Mouse (Mus musculus) embryonic facial prominence, embryonic 15.5 days (tissue): ENCODE data around the gene Peli2. TPM values are rescaled to one million over a fixed set of nuclear protein-coding genes. Genes with fewer than 3 reads are reported as not detected.

ENCODE experiments used
- ATAC-seq: fragments of 200-750 bp; cut with Nextera tagmentation; 2 replicates; pipeline ENCODE4 v1.8.0; 2017; ENCODE audit warnings: low read depth, moderate TSS enrichment; ENCODE audit not compliant: insufficient number of reproducible peaks, low FRiP score, low TSS enrichment
- H3K27ac ChIP-seq: fragments of 300-500 bp; sonication (generic); replicated peaks from 2 replicates; pipeline ENCODE4 v1.5.1; 2015; ENCODE audit warnings: mild to moderate bottlenecking, inconsistent platforms
- H3K27me3 ChIP-seq: fragments of 300-500 bp; sonication (generic); 2 replicates; pipeline ENCODE4 v1.6.1; 2015; ENCODE audit warnings: inconsistent platforms
- H3K36me3 ChIP-seq: fragments of 300-500 bp; sonication (generic); 2 replicates; pipeline ENCODE4 v1.6.1; 2015; ENCODE audit warnings: mild to moderate bottlenecking, inconsistent platforms
- H3K4me1 ChIP-seq: fragments of 300-500 bp; sonication (generic); 2 replicates; pipeline ENCODE4 v1.6.1; 2015; ENCODE audit warnings: inconsistent platforms
- H3K4me2 ChIP-seq: fragments of 300-500 bp; sonication (generic); replicated peaks from 2 replicates; pipeline ENCODE4 v1.6.1; 2015; ENCODE audit warnings: mild to moderate bottlenecking, inconsistent platforms
- H3K4me3 ChIP-seq: fragments of 300-500 bp; sonication (generic); replicated peaks from 2 replicates; pipeline ENCODE4 v1.5.1; 2015; ENCODE audit warnings: mild to moderate bottlenecking, inconsistent platforms
- H3K9ac ChIP-seq: fragments of 300-500 bp; sonication (generic); 2 replicates; pipeline ENCODE4 v1.6.1; 2015; ENCODE audit warnings: inconsistent platforms
- H3K9me3 ChIP-seq: fragments of 300-500 bp; sonication (generic); replicated peaks from 2 replicates; pipeline ENCODE4 v1.6.1; 2016; ENCODE audit warnings: inconsistent platforms
- WGBS: fragments of 180-500 bp; shearing (Covaris S2); methylation state at CpG from one replicate; pipeline ENCODE4 v1.1.7; 2015; 5-methylcytosine and 5-hydroxymethylcytosine counted together
- polyA plus RNA-seq: library from polyadenylated mRNA; unstranded; fragments of >200 nt; fragmentation: Nextera tagmentation; extraction: Ambion mirVana; gene quantifications from 2 replicates; pipeline ENCODE4 v1.2.1, GENCODE M21; 2015

Peli2 gene
- polyA plus RNA-seq, 1 experiment from 2014 or later = 7.1 TPM

GRCm38 (mm10) chr14:48254696-48255095 is 134.1 kb downstream of the Peli2 start:
- ATAC-seq = no peak
- Histone ChIP-seq H3K36me3 (no peaks in the 10 kb centered on the region), H3K9ac (no peak overlapping the region), H3K27ac (no peak overlapping the region), H3K4me1 (no peaks in the 10 kb centered on the region), H3K4me2 (no peak overlapping the region), H3K9me3 (no peaks in the 10 kb centered on the region), H3K27me3 (no peaks in the 10 kb centered on the region), H3K4me3 (no peak overlapping the region)
- WGBS = 92% methylated on average over 8 of the region's 8 CpGs

- H3K4me1 ChIP-seq = no peaks in the 10 kb centered on the region
- no peak overlapping the region for H3K4me2 ChIP-seq
- H3K27ac ChIP-seq = no peak overlapping the region
- H3K4me3 ChIP-seq = no peak overlapping the region
- no peaks in the 10 kb centered on the region for H3K9me3 ChIP-seq
- no peak for ATAC-seq
- H3K36me3 ChIP-seq = no peaks in the 10 kb centered on the region
- H3K9ac ChIP-seq = no peak overlapping the region
- no peaks in the 10 kb centered on the region for H3K27me3 ChIP-seq
- WGBS = 41% methylated on average over 5 of the region's 5 CpGs
These were observed 134.7 kb downstream of the Peli2 start for GRCm38 (mm10) chr14:48255290-48255689.

- Histone ChIP-seq H3K4me3 (no peak overlapping the region), H3K4me1 (no peaks in the 10 kb centered on the region), H3K27ac (no peak overlapping the region), H3K36me3 (no peaks in the 10 kb centered on the region), H3K27me3 (no peaks in the 10 kb centered on the region), H3K9me3 (no peaks in the 10 kb centered on the region), H3K9ac (no peak overlapping the region), H3K4me2 (no peak overlapping the region)
- no peak for ATAC-seq
- 75% methylated on average over 7 of the region's 7 CpGs for WGBS
These were observed 137.1 kb downstream of the Peli2 start for GRCm38 (mm10) chr14:48257759-48258158.

- Histone ChIP-seq H3K9me3 (0 out of 2 replicates have a peak, but pooled peaks cover 2% of the 10 kb centered on the region), H3K27me3 (no peaks in the 10 kb centered on the region), H3K4me3 (no peak overlapping the region), H3K27ac (no peak overlapping the region), H3K36me3 (no peaks in the 10 kb centered on the region), H3K4me1 (no peaks in the 10 kb centered on the region), H3K9ac (no peak overlapping the region), H3K4me2 (no peak overlapping the region)
- ATAC-seq = no peak
- 86% methylated on average over 10 of the region's 10 CpGs for WGBS
These were observed 138.2 kb downstream of the Peli2 start for GRCm38 (mm10) chr14:48258696-48259366.

GRCm38 (mm10) chr14:48263146-48263545 is 142.5 kb downstream of the Peli2 start:
- WGBS = 87% methylated on average over 4 of the region's 4 CpGs
- Histone ChIP-seq H3K9ac (no peak overlapping the region), H3K27ac (no peak overlapping the region), H3K9me3 (0 out of 2 replicates have a peak, but pooled peaks cover 2% of the 10 kb centered on the region), H3K4me2 (no peak overlapping the region), H3K36me3 (no peaks in the 10 kb centered on the region), H3K4me1 (no peaks in the 10 kb centered on the region), H3K27me3 (no peaks in the 10 kb centered on the region), H3K4me3 (no peak overlapping the region)
- ATAC-seq = no peak

GRCm38 (mm10) chr14:48266710-48267109 is 146.1 kb downstream of the Peli2 start:
- no peaks in the 10 kb centered on the region for H3K36me3 ChIP-seq
- H3K4me3 ChIP-seq = no peak overlapping the region
- 83% methylated on average over 6 of the region's 6 CpGs for WGBS
- H3K4me2 ChIP-seq = no peak overlapping the region
- H3K27ac ChIP-seq = no peak overlapping the region
- no peaks in the 10 kb centered on the region for H3K27me3 ChIP-seq
- ATAC-seq = no peak
- no peak overlapping the region for H3K9ac ChIP-seq
- H3K4me1 ChIP-seq = no peaks in the 10 kb centered on the region
- H3K9me3 ChIP-seq = 0 out of 2 replicates have a peak, but pooled peaks cover 2% of the 10 kb centered on the region

- Histone ChIP-seq H3K27me3 (no peaks in the 10 kb centered on the region), H3K4me3 (no peak overlapping the region), H3K4me1 (no peaks in the 10 kb centered on the region), H3K9ac (no peak overlapping the region), H3K4me2 (no peak overlapping the region), H3K9me3 (no peaks in the 10 kb centered on the region), H3K27ac (no peak overlapping the region), H3K36me3 (no peaks in the 10 kb centered on the region)
- 28% methylated on average over 1 of the region's 1 CpGs for WGBS
- no peak for ATAC-seq
These were observed 157.7 kb downstream of the Peli2 start for GRCm38 (mm10) chr14:48278291-48278690.

- Histone ChIP-seq H3K9me3 (no peaks in the 10 kb centered on the region), H3K4me3 (no peak overlapping the region), H3K27me3 (no peaks in the 10 kb centered on the region), H3K9ac (no peak overlapping the region), H3K36me3 (no peaks in the 10 kb centered on the region), H3K27ac (no peak overlapping the region), H3K4me1 (0 out of 2 replicates have a peak, but pooled peaks cover 3% of the 10 kb centered on the region), H3K4me2 (no peak overlapping the region)
- no peak for ATAC-seq
- 87% methylated on average over 5 of the region's 5 CpGs for WGBS
These were observed 166.3 kb downstream of the Peli2 start for GRCm38 (mm10) chr14:48286949-48287348.

- Histone ChIP-seq H3K4me3 (no peak overlapping the region), H3K27me3 (no peaks in the 10 kb centered on the region), H3K9me3 (no peaks in the 10 kb centered on the region), H3K27ac (no peak overlapping the region), H3K4me1 (0 out of 2 replicates have a peak, but pooled peaks cover 3% of the 10 kb centered on the region), H3K9ac (no peak overlapping the region), H3K36me3 (no peaks in the 10 kb centered on the region), H3K4me2 (no peak overlapping the region)
- ATAC-seq = no peak
- 89% methylated on average over 4 of the region's 4 CpGs for WGBS
These were observed 167.0 kb downstream of the Peli2 start for GRCm38 (mm10) chr14:48287581-48287980.

- WGBS = 81% methylated on average over 2 of the region's 2 CpGs
- ATAC-seq = no peak
- Histone ChIP-seq H3K4me1 (0 out of 2 replicates have a peak, but pooled peaks cover 3% of the 10 kb centered on the region), H3K4me3 (no peak overlapping the region), H3K9me3 (no peaks in the 10 kb centered on the region), H3K27ac (no peak overlapping the region), H3K4me2 (no peak overlapping the region), H3K9ac (no peak overlapping the region), H3K36me3 (no peaks in the 10 kb centered on the region), H3K27me3 (no peaks in the 10 kb centered on the region)
These were observed 168.0 kb downstream of the Peli2 start for GRCm38 (mm10) chr14:48288600-48288999.

- no peak for ATAC-seq
- H3K4me1 ChIP-seq = 0 out of 2 replicates have a peak, but pooled peaks cover 3% of the 10 kb centered on the region
- no peaks in the 10 kb centered on the region for H3K9me3 ChIP-seq
- H3K27ac ChIP-seq = no peak overlapping the region
- no peaks in the 10 kb centered on the region for H3K36me3 ChIP-seq
- H3K4me3 ChIP-seq = no peak overlapping the region
- H3K4me2 ChIP-seq = no peak overlapping the region
- WGBS = 62% methylated on average over 10 of the region's 10 CpGs
- H3K27me3 ChIP-seq = peaks cover 3% of the 10 kb centered on the region; the same call in 1 of the 2 replicates
- no peak overlapping the region for H3K9ac ChIP-seq
These were observed 169.3 kb downstream of the Peli2 start for GRCm38 (mm10) chr14:48289602-48290599.
